Mouse (Mus musculus): ENCODE measurements around the gene Gatm. TPM values are rescaled to one million over a fixed set of nuclear protein-coding genes. Genes with fewer than 3 reads are reported as not detected.

The Gatm gene
- polyA plus RNA-seq, 1 experiment from 2014 or later, result 19.6 TPM

- under 1% methylated on average over 52 of the region's 53 CpGs for WGBS
- ATAC-seq (ENCODE audit: insufficient number of reproducible peaks, insufficient read depth, low FRiP score, low TSS enrichment, low read depth), result peak; percentile 24; the same call in 1 of the 2 replicates
- H3K9me3 ChIP-seq, result no peaks in the 10 kb centered on the region
Measured at GRCm38 (mm10) chr2:122631226-122631801, 20.2 kb upstream of the Gatm start.

DNA sequence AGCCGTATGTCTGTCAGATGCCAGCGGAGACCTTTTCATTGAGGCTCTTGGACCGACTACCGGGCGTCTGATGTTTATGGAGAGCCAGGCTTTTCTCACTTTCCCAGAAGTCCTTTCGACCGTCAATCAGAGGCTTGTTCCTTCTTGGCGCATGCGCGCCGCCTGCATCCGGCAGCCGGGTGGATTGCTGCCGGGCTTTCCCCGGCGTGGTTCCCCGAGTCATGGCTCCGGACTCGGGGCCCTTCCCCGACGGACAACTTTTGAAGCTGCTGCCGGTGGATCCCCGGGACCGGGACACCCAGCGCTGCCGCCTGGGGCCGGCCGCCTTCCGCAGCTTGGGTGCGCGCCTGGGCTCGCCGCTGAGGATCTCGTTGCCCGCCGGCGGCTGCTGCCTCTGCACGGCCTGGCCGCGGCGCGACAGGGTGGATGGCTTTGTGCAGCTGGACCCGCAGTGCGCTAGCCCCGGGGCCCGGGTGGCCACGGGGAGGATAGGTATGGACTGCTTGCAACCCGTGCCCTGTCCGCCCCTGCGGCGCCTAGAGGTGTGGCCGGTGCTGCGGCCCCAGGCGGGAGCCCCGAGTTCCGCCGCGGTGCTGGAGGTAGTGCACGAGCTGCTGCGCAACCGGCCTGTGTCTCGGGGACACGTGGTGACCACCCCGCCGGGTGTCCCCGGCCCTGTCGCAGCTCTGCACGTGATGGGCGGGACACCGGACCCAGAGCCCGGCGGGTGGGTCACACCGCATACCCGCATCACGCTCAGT lies 19.5 kb upstream of the Gatm start:
- Histone ChIP-seq H3K27ac (peak overlapping the region; percentile 80), H3K36me3 (peaks cover 22% of the 10 kb centered on the region), H3K4me1 (replicated peaks) (peaks cover 11% of the 10 kb centered on the region), H3K27me3 (no peaks in the 10 kb centered on the region), H3K9ac (replicated peaks) (peak overlapping the region; percentile 94), H3K9me3 (no peaks in the 10 kb centered on the region), H3K4me2 (peak overlapping the region; percentile 96), H3K4me3 (replicated peaks) (peak overlapping the region; percentile 96)
- WGBS, result under 1% methylated on average over 75 of the region's 75 CpGs
- peak; percentile 76 for ATAC-seq (ENCODE audit: insufficient number of reproducible peaks, insufficient read depth, low FRiP score, low TSS enrichment, low read depth)

More at GRCm38 (mm10) chr2:122631226-122631801, 20.2 kb upstream of the Gatm start:
- Histone ChIP-seq H3K36me3 (peaks cover 22% of the 10 kb centered on the region), H3K4me1 (replicated peaks) (peaks cover 11% of the 10 kb centered on the region), H3K9ac (replicated peaks) (peak overlapping the region; percentile 94), H3K27ac (peak overlapping the region; percentile 59; the same call in 1 of the 2 replicates), H3K4me3 (replicated peaks) (peak overlapping the region; percentile 96), H3K27me3 (no peaks in the 10 kb centered on the region), H3K4me2 (peak overlapping the region; percentile 96)

DNA sequence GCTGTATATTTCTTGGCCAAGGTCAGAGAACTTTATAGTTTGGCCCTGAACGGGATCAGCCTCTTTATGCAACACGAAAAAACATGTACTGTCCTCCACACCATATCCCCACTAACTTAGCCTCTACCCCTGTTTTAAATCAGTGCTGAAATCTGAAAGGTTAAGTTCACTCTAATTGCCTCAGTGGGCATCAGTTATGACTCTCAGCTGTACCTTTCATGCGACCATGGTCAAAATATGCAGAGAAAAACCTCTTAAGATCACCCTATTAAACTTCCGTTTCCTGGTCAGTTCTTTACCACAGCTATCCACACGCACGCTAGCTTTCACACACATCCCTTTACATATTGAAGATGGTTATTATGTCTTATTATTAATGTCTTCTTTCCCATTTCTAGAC lies 18.8 kb upstream of the Gatm start:
- H3K9me3 ChIP-seq, result no peaks in the 10 kb centered on the region
- H3K27ac ChIP-seq, result no peak overlapping the region
- H3K4me1 ChIP-seq (replicated peaks), result peaks cover 11% of the 10 kb centered on the region
- peak overlapping the region; percentile 96 for H3K4me3 ChIP-seq (replicated peaks)
- WGBS, result 63% methylated on average over 6 of the region's 6 CpGs
- ATAC-seq (ENCODE audit: insufficient number of reproducible peaks, insufficient read depth, low FRiP score, low TSS enrichment, low read depth), result no peak
- no peaks in the 10 kb centered on the region for H3K27me3 ChIP-seq
- H3K9ac ChIP-seq (replicated peaks), result no peak overlapping the region
- H3K36me3 ChIP-seq, result peaks cover 22% of the 10 kb centered on the region
- H3K4me2 ChIP-seq, result peak overlapping the region; percentile 96

DNA sequence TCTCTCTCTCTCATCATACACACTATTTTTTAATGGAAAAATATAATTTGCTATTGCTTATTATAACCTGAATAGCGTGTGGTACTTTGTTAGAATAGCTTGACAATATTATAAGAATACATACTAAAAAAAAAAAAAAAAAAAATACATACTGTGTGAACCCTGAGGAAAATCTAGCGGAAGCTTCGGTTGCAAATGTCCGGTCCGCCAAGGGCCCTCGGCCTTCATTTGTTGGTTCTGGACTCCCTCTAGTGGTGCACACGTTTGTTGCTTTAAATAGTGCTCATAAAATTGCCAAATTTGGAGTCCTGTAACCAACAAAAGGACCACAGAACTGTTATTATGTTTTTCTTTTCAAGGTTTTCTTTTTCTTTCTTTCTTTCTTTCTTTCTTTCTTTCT lies 17.9 kb upstream of the Gatm start:
- no peaks in the 10 kb centered on the region for H3K9me3 ChIP-seq
- no peaks in the 10 kb centered on the region for H3K27me3 ChIP-seq
- peaks cover 11% of the 10 kb centered on the region for H3K4me1 ChIP-seq (replicated peaks)
- H3K4me3 ChIP-seq (replicated peaks), result no peak overlapping the region
- peaks cover 16% of the 10 kb centered on the region for H3K36me3 ChIP-seq
- 0 out of 2 replicates have a peak overlapping the region, but pooled peaks have one; percentile 19 for H3K4me2 ChIP-seq
- H3K9ac ChIP-seq (replicated peaks), result no peak overlapping the region
- no peak overlapping the region for H3K27ac ChIP-seq
- WGBS, result 0% methylated on average over 7 of the region's 7 CpGs
- ATAC-seq (ENCODE audit: insufficient number of reproducible peaks, insufficient read depth, low FRiP score, low TSS enrichment, low read depth), result no peak

GRCm38 (mm10) chr2:122625930-122626329 lies 14.8 kb upstream of the Gatm start:
- Histone ChIP-seq H3K27me3 (no peaks in the 10 kb centered on the region), H3K4me3 (replicated peaks) (no peak overlapping the region), H3K27ac (no peak overlapping the region), H3K4me2 (no peak overlapping the region), H3K9me3 (no peaks in the 10 kb centered on the region), H3K4me1 (replicated peaks) (no peaks in the 10 kb centered on the region; the same call in 1 of the 2 replicates), H3K9ac (replicated peaks) (no peak overlapping the region), H3K36me3 (no peaks in the 10 kb centered on the region)
- ATAC-seq (ENCODE audit: insufficient number of reproducible peaks, insufficient read depth, low FRiP score, low TSS enrichment, low read depth), result no peak
- 54% methylated on average over 7 of the region's 7 CpGs for WGBS

- no peaks in the 10 kb centered on the region for H3K9me3 ChIP-seq
- no peak overlapping the region for H3K4me3 ChIP-seq (replicated peaks)
- H3K9ac ChIP-seq (replicated peaks), result no peak overlapping the region
- no peaks in the 10 kb centered on the region for H3K4me1 ChIP-seq (replicated peaks)
- H3K27me3 ChIP-seq, result no peaks in the 10 kb centered on the region
- 78% methylated on average over 9 of the region's 9 CpGs for WGBS
- no peaks in the 10 kb centered on the region for H3K36me3 ChIP-seq
- ATAC-seq (ENCODE audit: insufficient number of reproducible peaks, insufficient read depth, low FRiP score, low TSS enrichment, low read depth), result no peak
- H3K4me2 ChIP-seq, result no peak overlapping the region
- H3K27ac ChIP-seq, result no peak overlapping the region
Measured at GRCm38 (mm10) chr2:122621337-122622110, 10.4 kb upstream of the Gatm start.

DNA sequence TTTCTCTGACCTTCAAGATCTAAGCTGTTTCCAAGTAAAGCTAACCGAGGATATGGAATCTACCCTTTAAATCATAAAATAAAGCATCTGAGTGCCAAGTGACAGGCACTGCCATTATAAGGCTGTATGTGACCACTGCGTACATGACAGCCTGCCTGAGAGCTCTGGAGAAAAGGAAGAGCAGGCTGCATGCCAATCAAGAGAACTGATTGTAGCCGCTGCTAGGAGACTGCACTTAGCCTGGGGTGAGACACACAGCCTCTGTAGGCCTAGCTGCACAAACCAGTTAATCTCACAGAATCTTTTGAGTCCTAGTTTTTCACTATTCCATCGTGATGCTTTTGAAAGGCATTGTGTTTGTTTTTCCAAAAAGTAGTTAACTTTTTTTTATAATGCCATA lies 7.6 kb upstream of the Gatm start:
- 70% methylated on average over 4 of the region's 4 CpGs for WGBS
- no peak for ATAC-seq (ENCODE audit: insufficient number of reproducible peaks, insufficient read depth, low FRiP score, low TSS enrichment, low read depth)

GRCm38 (mm10) chr2:122617792-122618191 lies 6.7 kb upstream of the Gatm start:
- Histone ChIP-seq H3K9ac (replicated peaks) (no peak overlapping the region), H3K27ac (no peak overlapping the region), H3K4me2 (no peak overlapping the region), H3K4me3 (replicated peaks) (no peak overlapping the region), H3K9me3 (no peaks in the 10 kb centered on the region), H3K27me3 (0 out of 2 replicates have a peak, but pooled peaks cover 4% of the 10 kb centered on the region), H3K4me1 (replicated peaks) (no peaks in the 10 kb centered on the region), H3K36me3 (no peaks in the 10 kb centered on the region)
- 87% methylated on average over 6 of the region's 6 CpGs for WGBS
- no peak for ATAC-seq (ENCODE audit: insufficient number of reproducible peaks, insufficient read depth, low FRiP score, low TSS enrichment, low read depth)

More for the DNA sequence above, 7.6 kb upstream of the Gatm start:
- Histone ChIP-seq H3K9ac (replicated peaks) (no peak overlapping the region), H3K27me3 (0 out of 2 replicates have a peak, but pooled peaks cover 4% of the 10 kb centered on the region), H3K4me1 (replicated peaks) (no peaks in the 10 kb centered on the region), H3K9me3 (no peaks in the 10 kb centered on the region), H3K4me3 (replicated peaks) (no peak overlapping the region), H3K36me3 (no peaks in the 10 kb centered on the region), H3K4me2 (no peak overlapping the region), H3K27ac (no peak overlapping the region)

DNA sequence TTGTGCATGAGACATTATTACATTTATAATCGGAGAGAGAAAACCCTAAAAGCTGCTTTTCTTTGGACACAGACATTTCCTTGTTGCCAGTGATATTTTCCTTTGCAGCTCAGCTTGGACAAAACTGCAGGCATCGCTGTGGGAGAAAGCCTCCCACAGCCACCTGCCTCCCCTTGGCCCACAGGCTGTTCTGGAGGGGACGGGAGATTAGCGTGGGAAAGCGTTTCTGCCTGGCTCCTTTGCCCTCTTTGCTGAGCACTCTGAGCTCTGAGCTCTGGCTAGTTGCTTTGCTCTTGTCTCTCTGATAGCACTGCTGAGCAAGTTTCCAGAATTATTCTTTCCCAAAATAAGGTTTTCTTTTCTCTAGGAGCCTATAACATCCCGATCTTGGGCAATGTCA lies 5.1 kb upstream of the Gatm start:
- no peak for ATAC-seq (ENCODE audit: insufficient number of reproducible peaks, insufficient read depth, low FRiP score, low TSS enrichment, low read depth)
- H3K4me2 ChIP-seq, result no peak overlapping the region
- no peak overlapping the region for H3K27ac ChIP-seq
- H3K9me3 ChIP-seq, result no peaks in the 10 kb centered on the region
- H3K27me3 ChIP-seq, result peaks cover 9% of the 10 kb centered on the region; the same call in 1 of the 2 replicates
- WGBS, result 77% methylated on average over 6 of the region's 6 CpGs
- 0 out of 2 replicates have a peak, but pooled peaks cover 3% of the 10 kb centered on the region for H3K4me1 ChIP-seq (replicated peaks)
- no peak overlapping the region for H3K4me3 ChIP-seq (replicated peaks)
- H3K36me3 ChIP-seq, result no peaks in the 10 kb centered on the region
- H3K9ac ChIP-seq (replicated peaks), result no peak overlapping the region

- WGBS, result 93% methylated on average over 4 of the region's 4 CpGs
- Histone ChIP-seq H3K9me3 (no peaks in the 10 kb centered on the region), H3K27me3 (peaks cover 22% of the 10 kb centered on the region), H3K36me3 (no peaks in the 10 kb centered on the region), H3K4me1 (replicated peaks) (0 out of 2 replicates have a peak, but pooled peaks cover 6% of the 10 kb centered on the region), H3K9ac (replicated peaks) (no peak overlapping the region), H3K27ac (no peak overlapping the region), H3K4me3 (replicated peaks) (peak overlapping the region; percentile 50), H3K4me2 (peak overlapping the region; percentile 88)
- no peak for ATAC-seq (ENCODE audit: insufficient number of reproducible peaks, insufficient read depth, low FRiP score, low TSS enrichment, low read depth)
Measured at GRCm38 (mm10) chr2:122611654-122611973, 511 bp upstream of the Gatm start.

GRCm38 (mm10) chr2:122608820-122609219 lies 2.3 kb downstream of the Gatm start:
- 74% methylated on average over 9 of the region's 9 CpGs for WGBS
- Histone ChIP-seq H3K4me1 (replicated peaks) (0 out of 2 replicates have a peak, but pooled peaks cover 6% of the 10 kb centered on the region), H3K4me3 (replicated peaks) (no peak overlapping the region), H3K9me3 (no peaks in the 10 kb centered on the region), H3K9ac (replicated peaks) (no peak overlapping the region), H3K27ac (no peak overlapping the region), H3K36me3 (no peaks in the 10 kb centered on the region), H3K4me2 (no peak overlapping the region), H3K27me3 (peaks cover 18% of the 10 kb centered on the region)
- no peak for ATAC-seq (ENCODE audit: insufficient number of reproducible peaks, insufficient read depth, low FRiP score, low TSS enrichment, low read depth)

Measured in limb, embryonic 12.5 days (tissue).